Mouse (Mus musculus) E14TG2a.4 (cell line): ENCODE results near the gene Slc52a3.

ENCODE experiments used
- H3K27me3 ChIP-seq: 2 replicates; pipeline ENCODE4 v1.6.1; 2014; ENCODE audit warnings: low read length, control low read depth; ENCODE audit not compliant: insufficient read depth
- H3K36me3 ChIP-seq: 2 replicates; pipeline ENCODE4 v1.6.1; 2014; ENCODE audit warnings: low read length, control low read depth; ENCODE audit not compliant: insufficient read depth
- H3K4me1 ChIP-seq: replicated peaks from 2 replicates; pipeline ENCODE4 v1.6.1; 2014; ENCODE audit warnings: low read depth, low read length, control low read depth
- H3K4me3 ChIP-seq: replicated peaks from 2 replicates; pipeline ENCODE4 v1.5.1; 2014; ENCODE audit warnings: mild to moderate bottlenecking, low read length
- H3K9me3 ChIP-seq: 2 replicates; pipeline ENCODE4 v1.6.1; 2014; ENCODE audit warnings: low read length, control low read depth
- CTCF ChIP-seq: conservative IDR thresholded peaks from 2 replicates; pipeline ENCODE4 v1.5.1; 2014; ENCODE audit warnings: low read length
- NANOG ChIP-seq: IDR thresholded peaks from 2 replicates; pipeline ENCODE4 v1.6.1; 2014; ENCODE audit warnings: borderline replicate concordance, low read length, mixed read lengths
- POU5F1 ChIP-seq: IDR thresholded peaks from 2 replicates; pipeline ENCODE4 v1.6.1; 2014; ENCODE audit warnings: low read length, borderline replicate concordance

Slc52a3 gene

GRCm38 (mm10) chr2:151961284-151962196 lies 34.8 kb upstream of the Slc52a3 start:
- Histone ChIP-seq H3K4me3 (no peak overlapping the region), H3K36me3 (no peaks in the 10 kb centered on the region), H3K9me3 (no peaks in the 10 kb centered on the region), H3K4me1 (peaks cover 52% of the 10 kb centered on the region), H3K27me3 (0 out of 2 replicates have a peak, but pooled peaks cover 2% of the 10 kb centered on the region)
- TF ChIP-seq NANOG = no peak
- no peak for TF ChIP-seq POU5F1
- TF ChIP-seq CTCF = no peak

- H3K27me3 ChIP-seq = 0 out of 2 replicates have a peak, but pooled peaks cover 2% of the 10 kb centered on the region
- TF ChIP-seq POU5F1 (no peak), CTCF (no peak), NANOG (no peak)
- peaks cover 56% of the 10 kb centered on the region for H3K4me1 ChIP-seq
- no peaks in the 10 kb centered on the region for H3K9me3 ChIP-seq
- H3K36me3 ChIP-seq = peaks cover 3% of the 10 kb centered on the region; the same call in 1 of the 2 replicates
- no peak overlapping the region for H3K4me3 ChIP-seq
Observed at GRCm38 (mm10) chr2:151962474-151962873, 33.8 kb upstream of the Slc52a3 start.

GRCm38 (mm10) chr2:151963319-151963718 lies 33.0 kb upstream of the Slc52a3 start:
- peaks cover 64% of the 10 kb centered on the region for H3K4me1 ChIP-seq
- TF ChIP-seq CTCF (no peak), POU5F1 (no peak), NANOG (no peak)

GRCm38 (mm10) chr2:151964052-151964451 lies 32.3 kb upstream of the Slc52a3 start:
- TF ChIP-seq NANOG = no peak
- TF ChIP-seq POU5F1 = no peak
- TF ChIP-seq CTCF = no peak
- Histone ChIP-seq H3K9me3 (no peaks in the 10 kb centered on the region), H3K4me3 (no peak overlapping the region), H3K27me3 (peaks cover 9% of the 10 kb centered on the region), H3K4me1 (peaks cover 62% of the 10 kb centered on the region), H3K36me3 (peaks cover 18% of the 10 kb centered on the region)

More at GRCm38 (mm10) chr2:151963319-151963718, 33.0 kb upstream of the Slc52a3 start:
- Histone ChIP-seq H3K27me3 (0 out of 2 replicates have a peak, but pooled peaks cover 2% of the 10 kb centered on the region), H3K36me3 (peaks cover 11% of the 10 kb centered on the region; the same call in 1 of the 2 replicates), H3K4me3 (no peak overlapping the region), H3K9me3 (no peaks in the 10 kb centered on the region)

- Histone ChIP-seq H3K4me1 (peaks cover 69% of the 10 kb centered on the region), H3K27me3 (peaks cover 35% of the 10 kb centered on the region), H3K9me3 (no peaks in the 10 kb centered on the region), H3K4me3 (no peak overlapping the region), H3K36me3 (peaks cover 35% of the 10 kb centered on the region)
- TF ChIP-seq POU5F1 = no peak
- no peak for TF ChIP-seq NANOG
- TF ChIP-seq CTCF = no peak
Observed at GRCm38 (mm10) chr2:151967176-151967750, 29.0 kb upstream of the Slc52a3 start.

- TF ChIP-seq NANOG = no peak
- no peak for TF ChIP-seq POU5F1
- no peak for TF ChIP-seq CTCF
Observed at GRCm38 (mm10) chr2:151967792-151968191, 28.5 kb upstream of the Slc52a3 start.

GRCm38 (mm10) chr2:151968451-151968850 lies 27.9 kb upstream of the Slc52a3 start:
- H3K4me1 ChIP-seq = peaks cover 71% of the 10 kb centered on the region
- TF ChIP-seq CTCF (no peak), NANOG (no peak), POU5F1 (no peak)
- H3K36me3 ChIP-seq = peaks cover 35% of the 10 kb centered on the region
- H3K27me3 ChIP-seq = peaks cover 47% of the 10 kb centered on the region
- H3K9me3 ChIP-seq = no peaks in the 10 kb centered on the region
- H3K4me3 ChIP-seq = no peak overlapping the region

More at GRCm38 (mm10) chr2:151967792-151968191, 28.5 kb upstream of the Slc52a3 start:
- no peak overlapping the region for H3K4me3 ChIP-seq
- H3K4me1 ChIP-seq = peaks cover 71% of the 10 kb centered on the region
- H3K9me3 ChIP-seq = no peaks in the 10 kb centered on the region
- peaks cover 41% of the 10 kb centered on the region for H3K27me3 ChIP-seq
- peaks cover 35% of the 10 kb centered on the region for H3K36me3 ChIP-seq

- peaks cover 72% of the 10 kb centered on the region for H3K4me1 ChIP-seq
- TF ChIP-seq POU5F1 = no peak
- no peak for TF ChIP-seq NANOG
- no peak for TF ChIP-seq CTCF
- no peak overlapping the region for H3K4me3 ChIP-seq
- no peaks in the 10 kb centered on the region for H3K9me3 ChIP-seq
- H3K36me3 ChIP-seq = peaks cover 35% of the 10 kb centered on the region
- peaks cover 52% of the 10 kb centered on the region for H3K27me3 ChIP-seq
Observed at GRCm38 (mm10) chr2:151968986-151969385, 27.3 kb upstream of the Slc52a3 start.
